Mouse (Mus musculus): ENCODE data around the gene Fras1.

GRCm38 (mm10) chr5:96574586-96574985 is 200.8 kb downstream of the Fras1 start:
- TF ChIP-seq CTCF (IDR thresholded peaks at IDR 0.05; ENCODE audit: low read depth, low read length): no peak
- no peak for TF ChIP-seq POLR2A (IDR thresholded peaks at IDR 0.05; ENCODE audit: extremely low read depth, insufficient read depth, low read length)
